Mouse (Mus musculus) left cerebral cortex, adult 8-10 months (tissue): ENCODE measurements around the gene Ifit1bl2. TPM values are rescaled to one million over a fixed set of nuclear protein-coding genes. Genes with fewer than 3 reads are reported as not detected.

Source experiments
- total RNA-seq, 4 experiments: library from RNA; stranded (reverse); gene quantifications; 2 replicates each; pipeline ENCODE4 v1.2.4; 2022

Ifit1bl2 gene
- total RNA-seq, 4 experiments from 2014 or later = 0.38 to 0.66 (median 0.49) TPM

Other genes with a start within 250 kb of the Ifit1bl2 start
- gene Ch25h, start 165.6 kb downstream of the Ifit1bl2 start, total RNA-seq = 1 to 10 TPM in 2 of 4 experiments, under 1 TPM in 1, not detected in 1; 0.35 to 1.6 (median 1.2) TPM
- gene Lipa, start 113.3 kb downstream of the Ifit1bl2 start, total RNA-seq = 10 to 100 TPM; 15.7 to 21.3 (median 17.4) TPM
- gene Ifit2, start 90.0 kb downstream of the Ifit1bl2 start, total RNA-seq = 1 to 10 TPM; 7.1 to 9.4 (median 7.2) TPM
- gene Ifit3, start 57.2 kb downstream of the Ifit1bl2 start, total RNA-seq = 10 to 100 TPM in 2 of 4 experiments, 1 to 10 TPM in 2; 6.7 to 15.3 (median 10.6) TPM
- 1 to 10 TPM; 1.7 to 2.4 (median 2.1) TPM for gene Ifit1bl1, start 38.8 kb downstream of the Ifit1bl2 start, total RNA-seq
- gene Ifit3b, start 32.8 kb downstream of the Ifit1bl2 start, total RNA-seq = 1 to 10 TPM; 3.5 to 6.3 (median 4.4) TPM
- 1 to 10 TPM; 1.3 to 3.0 (median 2.1) TPM for gene Ifit1, start 128 bp upstream of the Ifit1bl2 start, total RNA-seq
- 1 to 10 TPM; 3.4 to 6.5 (median 3.6) TPM for gene Slc16a12, start 106.5 kb upstream of the Ifit1bl2 start, total RNA-seq
- 10 to 100 TPM; 19.4 to 21.2 (median 20.4) TPM for gene Pank1, start 238.7 kb upstream of the Ifit1bl2 start, total RNA-seq